Mouse (Mus musculus): ENCODE measurements around the gene Gm10382.
"Not testable (repeated sequence)": the region's sequence is repeated elsewhere in the genome, so short reads cannot be mapped to it uniquely, and the experiment has no call there.

The Gm10382 gene

DNA sequence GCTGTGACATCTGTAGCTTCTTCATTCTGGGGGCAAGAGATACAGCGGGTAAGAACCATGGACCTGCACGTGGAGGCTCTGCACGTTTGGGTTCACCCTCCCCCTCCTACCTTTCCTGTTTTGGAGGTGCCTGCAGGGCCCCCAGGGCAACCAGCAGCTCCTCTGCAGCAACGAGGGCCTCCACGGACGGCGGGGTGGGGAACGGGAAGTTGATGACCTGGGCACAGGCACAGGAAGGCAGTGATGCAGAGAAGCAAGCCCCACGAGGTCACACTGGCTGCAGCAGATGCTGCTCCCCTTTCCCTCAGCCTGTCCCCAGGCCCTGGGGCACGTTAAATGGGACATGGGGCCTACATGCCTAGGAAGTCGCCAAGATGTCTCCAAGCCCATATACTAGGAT is 30.0 kb downstream of the Gm10382 start:
- DNase-seq, result no peak

DNA sequence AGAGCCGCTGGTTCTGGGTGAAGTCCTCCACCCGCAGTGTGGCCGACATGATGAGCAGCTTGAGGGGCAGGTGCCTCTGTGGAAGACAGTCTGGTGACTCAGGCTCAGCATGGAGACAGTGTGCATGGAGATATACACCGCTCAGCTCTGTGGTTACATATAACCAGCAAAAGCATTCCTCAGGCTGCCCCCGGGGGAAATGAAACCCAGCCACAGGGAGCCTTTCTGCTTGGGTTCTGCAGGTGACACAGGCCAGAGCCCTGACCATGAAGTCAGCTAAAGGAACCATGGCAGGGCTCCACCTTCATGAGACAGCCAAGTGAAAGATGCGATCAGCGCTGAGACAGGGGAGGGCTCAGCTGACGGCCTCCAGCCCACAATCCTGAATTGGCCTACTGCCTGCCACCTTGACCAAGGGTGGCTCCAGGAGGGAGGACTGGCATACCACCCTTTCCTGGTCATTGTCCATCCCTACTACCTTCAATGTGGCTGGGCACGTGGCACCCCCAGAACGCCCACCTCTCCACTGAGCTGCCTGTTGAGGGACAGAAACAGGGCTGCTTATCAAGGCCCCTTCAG is 36.7 kb downstream of the Gm10382 start:
- DNase-seq, result peak; percentile 90

DNA sequence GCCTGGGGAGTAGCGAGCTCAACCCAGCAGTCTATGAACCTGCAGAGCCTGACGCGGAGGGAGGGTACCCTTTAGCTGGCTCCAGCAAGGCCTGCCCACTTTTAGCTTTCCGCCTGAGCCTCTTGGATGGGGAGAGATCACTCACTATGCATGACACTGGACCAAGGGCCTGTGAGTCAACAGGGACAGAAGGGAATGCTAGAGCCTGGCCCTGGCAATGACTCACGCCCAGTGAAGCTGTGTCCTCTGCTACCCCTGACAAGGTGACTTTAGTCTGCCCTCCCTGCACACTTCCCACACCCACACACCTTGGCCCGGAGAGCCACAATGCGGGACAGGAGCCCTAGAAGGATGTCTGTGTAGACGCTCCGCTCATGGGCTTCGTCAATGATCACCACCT is 37.2 kb downstream of the Gm10382 start:
- DNase-seq, result peak; percentile 92

DNA sequence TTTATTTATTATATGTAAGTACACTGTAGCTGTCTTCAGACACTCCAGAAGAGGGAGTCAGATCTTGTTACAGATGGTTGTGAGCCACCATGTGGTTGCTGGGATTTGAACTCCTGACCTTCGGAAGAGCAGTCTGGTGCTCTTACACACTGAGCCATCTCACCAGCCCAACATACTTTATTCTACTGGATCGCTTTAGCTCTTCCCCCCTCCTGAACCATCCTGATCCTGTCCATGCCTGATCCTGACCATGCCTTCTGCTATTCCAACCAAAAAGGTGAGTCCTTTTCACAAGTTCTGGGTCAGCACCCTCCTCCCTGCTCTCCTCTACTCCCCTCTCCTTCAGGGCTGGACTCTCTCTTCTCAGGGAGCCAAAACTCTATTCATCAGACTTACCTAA is 43.2 kb downstream of the Gm10382 start:
- DNase-seq, result not testable (repeated sequence)

DNA sequence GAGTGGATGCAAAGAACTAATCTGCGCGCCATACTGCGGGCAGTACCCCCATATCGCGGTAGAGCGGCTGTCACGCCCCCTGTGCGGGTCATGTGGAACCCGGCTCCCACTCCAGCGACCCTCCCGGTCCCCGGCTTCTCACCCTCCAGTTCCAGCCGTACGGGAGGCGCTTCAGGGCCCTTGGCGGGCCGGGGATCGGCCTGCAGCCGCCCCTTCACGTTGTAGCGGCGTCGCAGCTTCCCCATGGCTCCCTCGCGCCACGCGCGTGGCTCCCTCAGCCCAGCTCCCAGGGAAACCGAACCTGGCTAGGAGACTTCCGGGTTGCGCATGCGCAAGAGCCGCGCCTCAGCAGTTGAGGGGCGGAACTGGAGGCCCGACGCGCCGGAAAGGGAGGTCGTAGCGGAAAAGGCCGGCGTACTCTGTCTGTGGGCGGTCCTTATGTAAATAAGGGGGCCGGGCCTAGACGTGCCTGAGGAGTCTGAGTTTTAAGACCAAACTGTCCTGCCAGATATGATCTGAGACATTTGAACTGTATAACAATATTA is 44.7 kb downstream of the Gm10382 start, which contains the start of gene Dhx37:
Dhx37 (minus strand) TSS at position 329 of the 545 bp plus-strand sequence.
- peak; percentile 99 for DNase-seq

DNA sequence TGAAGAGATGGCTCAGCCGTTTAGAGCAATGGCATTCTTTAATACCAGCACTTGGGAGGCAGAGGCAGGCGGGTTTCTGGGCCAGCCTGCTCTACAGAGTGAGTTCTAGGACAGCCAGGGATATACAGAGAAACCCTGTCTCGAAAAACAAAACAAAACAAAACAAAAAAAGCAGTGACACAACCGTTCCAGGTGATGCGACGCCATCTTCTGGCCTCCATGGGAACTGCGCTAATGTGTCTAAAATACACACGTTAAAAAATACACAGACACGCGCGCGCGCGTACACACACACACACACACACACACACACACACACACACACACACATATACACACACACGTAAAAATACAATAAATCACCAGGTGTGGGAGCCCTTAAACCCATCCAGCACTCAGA is 45.2 kb downstream of the Gm10382 start:
- DNase-seq, result not testable (repeated sequence)

All from heart, adult 11 months (tissue).